Comparison of ENCODE assay signal across 12 mouse cellular contexts in genomic region chr11:69684128-69684745, GRCm38 (mm10). TPM values are rescaled to one million over a fixed set of nuclear protein-coding genes. Genes with fewer than 3 reads are reported as not detected.
A peak's percentile ranks its signal among the peaks of the same experiment; 100 is the strongest.
DNase-seq lines count a peak whose midpoint lies in the region; ATAC-seq lines count a peak whose summit lies in the region.
"Had no signal": no experiment of that assay in that cellular context is flagged by ENCODE, and none has a peak within 500 bp of the region (broad histone marks: within the 10 kb centered on the region; RNA-seq: fewer than 3 reads in every experiment).

No protein-coding gene starts in this region.

- peaks cover 14% of the 10 kb centered on the region for H3K36me3 ChIP-seq in hindbrain, embryonic 10.5 days
- H3K36me3 ChIP-seq in hindbrain, embryonic 11.5 days (ENCODE audit: control insufficient read depth, insufficient read depth, low read length), result no peaks in the 10 kb centered on the region

- 86% methylated on average over 12 of the region's 12 CpGs for WGBS in hindbrain, embryonic 10.5 days
- WGBS in hindbrain, embryonic 11.5 days, result 89% methylated on average over 12 of the region's 12 CpGs

- peaks cover 15% of the 10 kb centered on the region; the same call in 1 of the 2 replicates for H3K27me3 ChIP-seq in hindbrain, embryonic 10.5 days (ENCODE audit: insufficient read depth, poor library complexity, severe bottlenecking)
- H3K27me3 ChIP-seq in hindbrain, embryonic 11.5 days (ENCODE audit: control insufficient read depth, insufficient read depth, low read length), result no peaks in the 10 kb centered on the region
- H3K27me3 ChIP-seq: embryonic facial prominence, embryonic 12.5 days; kidney, embryonic 15.5 days; limb, embryonic 13.5 days had no signal

- H3K9ac ChIP-seq in hindbrain, embryonic 11.5 days (ENCODE audit: low read depth, low read length), result no peak overlapping the region; the same call in 1 of the 2 replicates
- H3K9ac ChIP-seq: embryonic facial prominence, embryonic 12.5 days; kidney, embryonic 15.5 days had no signal

- peak overlapping the region; percentile 41 for H3K27ac ChIP-seq in hindbrain, embryonic 10.5 days
- H3K27ac ChIP-seq in hindbrain, embryonic 11.5 days (ENCODE audit: low read depth, low read length), result no peak overlapping the region

- peaks cover 50% of the 10 kb centered on the region for H3K4me1 ChIP-seq in hindbrain, embryonic 10.5 days (replicated peaks)
- H3K4me1 ChIP-seq in hindbrain, embryonic 11.5 days (replicated peaks; ENCODE audit: control insufficient read depth, insufficient read depth, low read length), result peaks cover 5% of the 10 kb centered on the region; the same call in 1 of the 2 replicates

- H3K4me3 ChIP-seq in hindbrain, embryonic 10.5 days, result no peak overlapping the region
- H3K4me3 ChIP-seq in hindbrain, embryonic 11.5 days (ENCODE audit: low read depth, low read length), result no peak overlapping the region
- H3K4me3 ChIP-seq: embryonic facial prominence, embryonic 12.5 days; kidney, embryonic 15.5 days; limb, embryonic 13.5 days had no signal

- ATAC-seq in hindbrain, embryonic 11.5 days (ENCODE audit: low FRiP score), result no peak

- H3K4me2 ChIP-seq in hindbrain, embryonic 11.5 days (replicated peaks; ENCODE audit: low read depth, low read length), result no peak overlapping the region
- H3K4me2 ChIP-seq: embryonic facial prominence, embryonic 12.5 days; kidney, embryonic 15.5 days had no signal

- peak; percentile 59 for DNase-seq in cerebellum, adult 11-12 months
- no peak for DNase-seq in cerebellum, postnatal 4 days (ENCODE audit: low spot score in 2 of 2)
- no peak for DNase-seq in hindbrain, embryonic 10.5 days (ENCODE audit: low spot score)
- DNase-seq in hindbrain, embryonic 11.5 days (ENCODE audit: low spot score), result no peak
- peak; percentile 40 to 61 for DNase-seq in cerebellum, postnatal 25 days
- DNase-seq in lung, postnatal 10 days, result peak; percentile 45
- DNase-seq in left cerebral cortex, adult 18-20 months (ENCODE audit: low spot score in 2 of 2), result no peak
- no peak for DNase-seq in c-Kit-positive CD71-positive TER-119-positive erythroid progenitor cells, embryonic 14.5 days (ENCODE audit: low spot score)
- DNase-seq: adrenal gland, postnatal 36 days had no signal

- H3K9me3 ChIP-seq in hindbrain, embryonic 10.5 days, result no peaks in the 10 kb centered on the region
- H3K9me3 ChIP-seq in hindbrain, embryonic 11.5 days (ENCODE audit: control insufficient read depth, low read length), result no peaks in the 10 kb centered on the region
- H3K9me3 ChIP-seq: embryonic facial prominence, embryonic 12.5 days; kidney, embryonic 15.5 days; limb, embryonic 13.5 days had no signal

RNA-seq across cellular contexts. Expression of gene Tnfsf13, which starts 1.3 kb away (rescaled TPM):
- 0.14 and 0.30 TPM in 2 replicates for polyA plus RNA-seq in hindbrain, embryonic 10.5 days (2016; fragmentation: Nextera tagmentation; extraction: Ambion mirVana)
- not detected in 2 replicates for polyA plus RNA-seq in hindbrain, embryonic 11.5 days (2014; fragmentation: Nextera tagmentation; extraction: Ambion mirVana)
- 1 to 10 TPM; 1.6 to 2.9 TPM for total RNA-seq in left cerebral cortex, adult 18-20 months (2021)

RNA-seq across cellular contexts. Expression of gene Senp3, which starts 2.4 kb away (rescaled TPM):
- polyA plus RNA-seq in hindbrain, embryonic 10.5 days (2016; fragmentation: Nextera tagmentation; extraction: Ambion mirVana), result 116 and 122 TPM in 2 replicates
- polyA plus RNA-seq in hindbrain, embryonic 11.5 days (2014; fragmentation: Nextera tagmentation; extraction: Ambion mirVana), result 85.8 and 101 TPM in 2 replicates
- 10 to 100 TPM; 91.4 to 98.7 TPM for total RNA-seq in left cerebral cortex, adult 18-20 months (2021)

RNA-seq across cellular contexts. Expression of gene Tnfsf12, which starts 11.4 kb away (rescaled TPM):
- 2.2 and 2.3 TPM in 2 replicates for polyA plus RNA-seq in hindbrain, embryonic 10.5 days (2016; fragmentation: Nextera tagmentation; extraction: Ambion mirVana)
- polyA plus RNA-seq in hindbrain, embryonic 11.5 days (2014; fragmentation: Nextera tagmentation; extraction: Ambion mirVana), result 2.2 and 4.0 TPM in 2 replicates
- 10 to 100 TPM; 11.5 to 12.1 TPM for total RNA-seq in left cerebral cortex, adult 18-20 months (2021)

RNA-seq across cellular contexts. Expression of gene Tnfsfm13, which starts 11.7 kb away (rescaled TPM):
- polyA plus RNA-seq in hindbrain, embryonic 10.5 days (2016; fragmentation: Nextera tagmentation; extraction: Ambion mirVana), result 0.82 and 0.85 TPM in 2 replicates
- 0.61 and 1.1 TPM in 2 replicates for polyA plus RNA-seq in hindbrain, embryonic 11.5 days (2014; fragmentation: Nextera tagmentation; extraction: Ambion mirVana)
- total RNA-seq in left cerebral cortex, adult 18-20 months (2021), result 1 to 10 TPM; 1.7 to 4.1 TPM

RNA-seq across cellular contexts. Expression of gene Eif4a1, which starts 12.0 kb away (rescaled TPM):
- 740 and 935 TPM in 2 replicates for polyA plus RNA-seq in hindbrain, embryonic 10.5 days (2016; fragmentation: Nextera tagmentation; extraction: Ambion mirVana)
- polyA plus RNA-seq in hindbrain, embryonic 11.5 days (2014; fragmentation: Nextera tagmentation; extraction: Ambion mirVana), result 891 and 905 TPM in 2 replicates
- total RNA-seq in left cerebral cortex, adult 18-20 months (2021), result 100 to 1,000 TPM; 289 to 295 TPM

Comparison
In these comparisons a context has a peak if more than half of its experiments do, and no peak if none do; other contexts are left out.
1. DNase-seq: peak in cerebellum, adult 11-12 months (single experiment), cerebellum, postnatal 25 days (2 of 2) and lung, postnatal 10 days (single experiment); none in cerebellum, postnatal 4 days (0 of 2), hindbrain, embryonic 10.5 days (single experiment), hindbrain, embryonic 11.5 days (single experiment), left cerebral cortex, adult 18-20 months (0 of 2) and c-Kit-positive CD71-positive TER-119-positive erythroid progenitor cells, embryonic 14.5 days (single experiment).